In genomic region chr8:121058081-121058480, GRCm38 (mm10) we compare ENCODE assay signal across 28 mouse cellular contexts. TPM values are rescaled to one million over a fixed set of nuclear protein-coding genes. Genes with fewer than 3 reads are reported as not detected.
DNase-seq lines count a peak whose midpoint lies in the region; ATAC-seq lines count a peak whose summit lies in the region.
"Had no signal": no experiment of that assay in that cellular context is flagged by ENCODE, and none has a peak within 500 bp of the region (broad histone marks: within the 10 kb centered on the region; RNA-seq: fewer than 3 reads in every experiment).

No protein-coding gene starts in this region.

- H3K4me3 ChIP-seq in hindbrain, embryonic 13.5 days: no peak overlapping the region
- H3K4me3 ChIP-seq in hindbrain, embryonic 14.5 days (replicated peaks; ENCODE audit: low read length): no peak overlapping the region
- no peak overlapping the region for H3K4me3 ChIP-seq in midbrain, embryonic 11.5 days (ENCODE audit: low read depth, low read length)
- no peak overlapping the region for H3K4me3 ChIP-seq in midbrain, embryonic 13.5 days (replicated peaks)
- no peak overlapping the region for H3K4me3 ChIP-seq in embryonic facial prominence, embryonic 10.5 days
- H3K4me3 ChIP-seq: embryonic facial prominence, embryonic 12.5 days; gastrocnemius, adult 2 months; heart, embryonic 12.5 days; heart, embryonic 15.5 days had no signal

- 57% methylated on average over 9 of the region's 9 CpGs for WGBS in hindbrain, embryonic 13.5 days
- 50% methylated on average over 9 of the region's 9 CpGs for WGBS in hindbrain, embryonic 14.5 days
- WGBS in midbrain, embryonic 11.5 days: 75% methylated on average over 9 of the region's 9 CpGs
- WGBS in midbrain, embryonic 13.5 days: 70% methylated on average over 9 of the region's 9 CpGs
- 72% methylated on average over 9 of the region's 9 CpGs for WGBS in embryonic facial prominence, embryonic 10.5 days

- ATAC-seq in hindbrain, embryonic 13.5 days (ENCODE audit: low FRiP score): no peak
- no peak for ATAC-seq in hindbrain, embryonic 14.5 days (ENCODE audit: low FRiP score)
- no peak for ATAC-seq in midbrain, embryonic 11.5 days (ENCODE audit: low FRiP score)
- no peak for ATAC-seq in midbrain, embryonic 13.5 days
- ATAC-seq: inflammation-experienced regulatory T-cells, adult 6 months had no signal

- no peaks in the 10 kb centered on the region for H3K9me3 ChIP-seq in hindbrain, embryonic 13.5 days
- 0 out of 2 replicates have a peak, but pooled peaks cover 4% of the 10 kb centered on the region for H3K9me3 ChIP-seq in hindbrain, embryonic 14.5 days (ENCODE audit: control insufficient read depth, low read length)
- no peaks in the 10 kb centered on the region for H3K9me3 ChIP-seq in midbrain, embryonic 11.5 days (ENCODE audit: control insufficient read depth, low read length)
- no peaks in the 10 kb centered on the region for H3K9me3 ChIP-seq in midbrain, embryonic 13.5 days
- H3K9me3 ChIP-seq in embryonic facial prominence, embryonic 10.5 days: no peaks in the 10 kb centered on the region
- H3K9me3 ChIP-seq: embryonic facial prominence, embryonic 12.5 days; heart, embryonic 12.5 days; heart, embryonic 15.5 days had no signal

- peaks cover 30% of the 10 kb centered on the region for H3K4me1 ChIP-seq in hindbrain, embryonic 13.5 days (replicated peaks)
- H3K4me1 ChIP-seq in hindbrain, embryonic 14.5 days (replicated peaks; ENCODE audit: control insufficient read depth, insufficient read depth, low read length): peaks cover 3% of the 10 kb centered on the region; the same call in 1 of the 2 replicates
- H3K4me1 ChIP-seq in midbrain, embryonic 11.5 days (ENCODE audit: control insufficient read depth, insufficient read depth, low read length): no peaks in the 10 kb centered on the region
- H3K4me1 ChIP-seq in midbrain, embryonic 13.5 days (replicated peaks): peaks cover 9% of the 10 kb centered on the region; the same call in 1 of the 2 replicates
- H3K4me1 ChIP-seq in embryonic facial prominence, embryonic 10.5 days: peaks cover 24% of the 10 kb centered on the region
- H3K4me1 ChIP-seq: heart, embryonic 12.5 days; heart, embryonic 15.5 days had no signal

- no peaks in the 10 kb centered on the region for H3K36me3 ChIP-seq in hindbrain, embryonic 13.5 days
- no peaks in the 10 kb centered on the region for H3K36me3 ChIP-seq in hindbrain, embryonic 14.5 days (replicated peaks; ENCODE audit: control insufficient read depth, insufficient read depth)
- no peaks in the 10 kb centered on the region for H3K36me3 ChIP-seq in midbrain, embryonic 11.5 days (ENCODE audit: control insufficient read depth, insufficient read depth, low read length)
- H3K36me3 ChIP-seq in midbrain, embryonic 13.5 days: no peaks in the 10 kb centered on the region
- 0 out of 2 replicates have a peak, but pooled peaks cover 3% of the 10 kb centered on the region for H3K36me3 ChIP-seq in embryonic facial prominence, embryonic 10.5 days (replicated peaks)
- H3K36me3 ChIP-seq: embryonic facial prominence, embryonic 12.5 days; G1E; heart, embryonic 12.5 days; heart, embryonic 15.5 days had no signal

- H3K27me3 ChIP-seq in hindbrain, embryonic 13.5 days: peaks cover 39% of the 10 kb centered on the region
- H3K27me3 ChIP-seq in hindbrain, embryonic 14.5 days (ENCODE audit: control insufficient read depth, insufficient read depth, low read length): 0 out of 2 replicates have a peak, but pooled peaks cover 7% of the 10 kb centered on the region
- no peaks in the 10 kb centered on the region for H3K27me3 ChIP-seq in midbrain, embryonic 11.5 days (ENCODE audit: control insufficient read depth, insufficient read depth, low read length)
- H3K27me3 ChIP-seq in midbrain, embryonic 13.5 days: peaks cover 20% of the 10 kb centered on the region; the same call in 1 of the 2 replicates
- H3K27me3 ChIP-seq in embryonic facial prominence, embryonic 10.5 days (replicated peaks; ENCODE audit: low read depth, poor library complexity, severe bottlenecking): peaks cover 80% of the 10 kb centered on the region

- no peak overlapping the region for H3K9ac ChIP-seq in hindbrain, embryonic 13.5 days
- no peak overlapping the region for H3K9ac ChIP-seq in hindbrain, embryonic 14.5 days
- no peak overlapping the region for H3K9ac ChIP-seq in midbrain, embryonic 11.5 days (ENCODE audit: low read length)
- no peak overlapping the region for H3K9ac ChIP-seq in midbrain, embryonic 13.5 days (replicated peaks)
- H3K9ac ChIP-seq: embryonic facial prominence, embryonic 12.5 days; forebrain, postnatal 0 days; heart, embryonic 12.5 days; heart, embryonic 15.5 days had no signal

- 0 out of 2 replicates have a peak overlapping the region, but pooled peaks have one; percentile 44 for H3K27ac ChIP-seq in hindbrain, embryonic 13.5 days
- H3K27ac ChIP-seq in hindbrain, embryonic 14.5 days: no peak overlapping the region
- H3K27ac ChIP-seq in midbrain, embryonic 11.5 days (ENCODE audit: low read depth, low read length): no peak overlapping the region
- H3K27ac ChIP-seq in midbrain, embryonic 13.5 days: no peak overlapping the region
- H3K27ac ChIP-seq in embryonic facial prominence, embryonic 10.5 days (replicated peaks): peak overlapping the region; percentile 35; the same call in 1 of the 2 replicates
- H3K27ac ChIP-seq: embryonic facial prominence, embryonic 12.5 days; gastrocnemius, adult 2 months; heart, embryonic 15.5 days; hindbrain, postnatal 0 days had no signal

- no peak overlapping the region for H3K4me2 ChIP-seq in hindbrain, embryonic 13.5 days
- H3K4me2 ChIP-seq in hindbrain, embryonic 14.5 days (replicated peaks): no peak overlapping the region
- no peak overlapping the region for H3K4me2 ChIP-seq in midbrain, embryonic 11.5 days
- H3K4me2 ChIP-seq in midbrain, embryonic 13.5 days (replicated peaks): no peak overlapping the region
- H3K4me2 ChIP-seq: embryonic facial prominence, embryonic 12.5 days; heart, embryonic 12.5 days; heart, embryonic 15.5 days had no signal

- DNase-seq in hindbrain, embryonic 14.5 days (ENCODE audit: low spot score): no peak
- peak; percentile 62 for DNase-seq in midbrain, embryonic 11.5 days (ENCODE audit: low spot score, missing footprints)
- DNase-seq in embryonic facial prominence, embryonic 10.5 days (ENCODE audit: low spot score): no peak
- DNase-seq in fibroblast of lung, adult 2 months (ENCODE audit: low read depth): peak; percentile 19
- DNase-seq in right cerebral cortex, postnatal 10 days (ENCODE audit: low spot score in 2 of 2): no peak
- DNase-seq in embryo, embryonic 11 days: no peak
- DNase-seq: adrenal gland, adult 8-10 months; adrenal gland, postnatal 25 days; B cell, adult 2 months; cerebellum, adult 11-12 months; cerebellum, adult 8-10 months; cerebellum, postnatal 10 days; cerebellum, postnatal 36 days; forebrain, postnatal 0 days; gastrocnemius, adult 2 months; gastrocnemius, postnatal 14 days; heart, adult 11 months; heart, postnatal 10 days; heart, postnatal 36 days; kidney, adult 11 months had no signal

RNA-seq across cellular contexts. Expression of gene Foxf1, which starts 26.1 kb away (rescaled TPM):
- polyA plus RNA-seq in hindbrain, embryonic 13.5 days (2015; fragmentation: Nextera tagmentation; extraction: Ambion mirVana): 0.96 and 1.3 TPM in 2 replicates
- polyA plus RNA-seq in hindbrain, embryonic 14.5 days (2014; fragmentation: Nextera tagmentation; extraction: Ambion mirVana): 1.1 and 1.7 TPM in 2 replicates
- 0.17 and 0.20 TPM in 2 replicates for polyA plus RNA-seq in midbrain, embryonic 11.5 days (2014; fragmentation: Nextera tagmentation; extraction: Ambion mirVana)
- polyA plus RNA-seq in midbrain, embryonic 13.5 days (2015; fragmentation: Nextera tagmentation; extraction: Ambion mirVana): 0.39 and 0.71 TPM in 2 replicates
- polyA plus RNA-seq in embryonic facial prominence, embryonic 10.5 days (2016; fragmentation: Nextera tagmentation; extraction: Ambion mirVana): 28.8 and 30.1 TPM in 2 replicates
- polyA plus RNA-seq: G1E had no signal

RNA-seq across cellular contexts. Expression of gene Mthfsd, which starts 50.1 kb away (rescaled TPM):
- 53.8 and 54.1 TPM in 2 replicates for polyA plus RNA-seq in hindbrain, embryonic 13.5 days (2015; fragmentation: Nextera tagmentation; extraction: Ambion mirVana)
- polyA plus RNA-seq in hindbrain, embryonic 14.5 days (2014; fragmentation: Nextera tagmentation; extraction: Ambion mirVana): 34.6 and 45.6 TPM in 2 replicates
- 47.4 and 50.4 TPM in 2 replicates for polyA plus RNA-seq in midbrain, embryonic 11.5 days (2014; fragmentation: Nextera tagmentation; extraction: Ambion mirVana)
- polyA plus RNA-seq in midbrain, embryonic 13.5 days (2015; fragmentation: Nextera tagmentation; extraction: Ambion mirVana): 57.8 and 60.7 TPM in 2 replicates
- 68.2 and 72.3 TPM in 2 replicates for polyA plus RNA-seq in embryonic facial prominence, embryonic 10.5 days (2016; fragmentation: Nextera tagmentation; extraction: Ambion mirVana)

RNA-seq across cellular contexts. Expression of gene Foxc2, which starts 57.9 kb away (rescaled TPM):
- 2.8 and 4.1 TPM in 2 replicates for polyA plus RNA-seq in hindbrain, embryonic 13.5 days (2015; fragmentation: Nextera tagmentation; extraction: Ambion mirVana)
- polyA plus RNA-seq in hindbrain, embryonic 14.5 days (2014; fragmentation: Nextera tagmentation; extraction: Ambion mirVana): 2.9 and 3.1 TPM in 2 replicates
- polyA plus RNA-seq in midbrain, embryonic 11.5 days (2014; fragmentation: Nextera tagmentation; extraction: Ambion mirVana): 7.0 and 7.1 TPM in 2 replicates
- 1.3 and 1.9 TPM in 2 replicates for polyA plus RNA-seq in midbrain, embryonic 13.5 days (2015; fragmentation: Nextera tagmentation; extraction: Ambion mirVana)
- polyA plus RNA-seq in embryonic facial prominence, embryonic 10.5 days (2016; fragmentation: Nextera tagmentation; extraction: Ambion mirVana): 11.7 and 15.2 TPM in 2 replicates
- polyA plus RNA-seq: inflammation-experienced regulatory T-cells, adult 6 months had no signal

Comparison
In these comparisons a context has a peak if more than half of its experiments do, and no peak if none do; other contexts are left out.
1. H3K27ac ChIP-seq: peak in hindbrain, embryonic 13.5 days (single experiment) and embryonic facial prominence, embryonic 10.5 days (single experiment); none in hindbrain, embryonic 14.5 days (single experiment), midbrain, embryonic 11.5 days (single experiment) and midbrain, embryonic 13.5 days (single experiment).
2. DNase-seq: peak in midbrain, embryonic 11.5 days (single experiment) and fibroblast of lung, adult 2 months (single experiment); none in hindbrain, embryonic 14.5 days (single experiment), embryonic facial prominence, embryonic 10.5 days (single experiment), right cerebral cortex, postnatal 10 days (0 of 2) and embryo, embryonic 11 days (single experiment).
3. RNA of gene Foxf1, which starts 26.1 kb away (polyA plus RNA-seq): 28.8 to 30.1 TPM in embryonic facial prominence, embryonic 10.5 days; 1.1 to 1.7 TPM in hindbrain, embryonic 14.5 days, 0.96 to 1.3 TPM in hindbrain, embryonic 13.5 days, 0.39 to 0.71 TPM in midbrain, embryonic 13.5 days and 0.17 to 0.20 TPM in midbrain, embryonic 11.5 days; every median in the first group is over 10 times any median in the second.